Mouse (Mus musculus) cerebellum, adult 11 months (tissue): Measurements from ENCODE around the gene Zfp385b.

ENCODE experiments used
- DNase-seq: peaks from one replicate; pipeline ENCODE4 v3.0.0; 2022

The Zfp385b gene

DNA sequence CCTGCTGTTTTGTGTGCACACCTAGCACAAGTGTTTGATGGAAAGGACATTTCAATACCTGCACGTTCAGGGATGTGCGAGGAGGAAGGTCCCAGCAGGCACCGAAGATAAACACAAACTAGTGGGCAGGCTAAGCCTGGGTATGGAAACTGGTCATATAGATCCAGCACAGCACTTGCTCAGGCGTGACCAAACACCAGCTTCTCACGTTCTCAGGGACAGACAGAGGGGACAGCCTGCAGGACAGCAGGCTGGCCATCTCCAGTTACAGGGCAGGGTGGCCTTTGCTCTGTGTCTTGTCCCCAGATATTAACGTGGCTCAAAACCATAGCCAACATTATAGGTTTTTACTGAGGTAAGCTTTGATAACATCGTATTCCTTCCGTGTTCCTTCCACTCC lies 128.3 kb downstream of the Zfp385b start:
- no peak for DNase-seq

DNA sequence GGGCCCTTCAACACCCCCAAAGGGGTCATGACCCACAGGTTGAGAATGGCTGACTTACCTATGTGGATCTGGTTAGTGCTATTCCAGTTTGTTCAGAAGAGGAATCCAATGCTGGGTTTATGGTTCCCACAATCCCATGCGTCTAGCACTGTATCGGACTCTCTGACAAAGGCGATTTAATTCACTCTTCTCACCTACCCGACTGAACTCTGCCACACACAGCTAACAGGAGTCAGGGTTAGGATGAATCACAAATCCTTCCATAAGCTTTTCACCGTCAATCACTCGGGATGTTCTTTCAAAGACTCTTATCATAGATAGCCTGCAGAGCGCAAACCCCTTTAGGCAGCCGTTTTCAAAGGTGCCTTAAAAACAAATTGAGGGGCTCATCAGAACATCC lies 129.1 kb downstream of the Zfp385b start:
- no peak for DNase-seq

DNA sequence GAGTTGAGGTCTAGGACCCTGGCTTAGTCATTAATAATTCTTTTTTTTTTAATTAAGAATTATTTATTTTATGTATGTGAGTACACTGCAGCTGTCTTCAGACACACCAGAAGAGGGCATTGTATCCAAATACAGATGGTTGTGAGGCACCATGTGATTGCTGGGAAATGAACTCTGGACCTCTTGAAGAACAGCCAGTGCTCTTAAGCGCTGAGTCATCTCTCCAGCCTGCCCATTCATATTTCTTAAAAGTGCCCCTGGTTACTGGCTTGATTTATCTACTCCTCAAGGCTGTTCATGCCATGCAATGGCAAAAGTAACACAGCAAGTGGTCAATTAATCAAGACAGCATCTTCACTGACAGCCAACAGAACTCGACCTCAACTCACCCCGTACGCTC lies 130.8 kb downstream of the Zfp385b start:
- no peak for DNase-seq

DNA sequence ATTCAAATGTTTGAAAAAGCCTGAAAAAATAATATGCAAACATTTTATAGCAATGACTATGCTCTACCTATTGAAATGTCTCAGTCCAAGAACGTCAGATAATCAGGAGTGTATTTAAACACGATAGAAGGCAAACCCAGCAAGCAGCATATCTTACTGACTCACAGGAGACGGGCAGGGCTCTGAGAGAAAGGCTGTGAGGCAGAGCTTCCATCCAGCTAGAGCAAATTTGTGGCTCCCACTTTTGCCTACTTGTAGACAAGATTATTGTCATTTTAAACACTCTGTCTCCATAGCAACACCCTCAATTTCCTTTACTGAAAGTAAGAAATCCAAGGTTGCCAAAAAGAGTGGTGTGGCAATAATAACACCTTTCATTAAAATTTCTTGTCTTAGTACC lies 135.4 kb downstream of the Zfp385b start:
- no peak for DNase-seq

DNA sequence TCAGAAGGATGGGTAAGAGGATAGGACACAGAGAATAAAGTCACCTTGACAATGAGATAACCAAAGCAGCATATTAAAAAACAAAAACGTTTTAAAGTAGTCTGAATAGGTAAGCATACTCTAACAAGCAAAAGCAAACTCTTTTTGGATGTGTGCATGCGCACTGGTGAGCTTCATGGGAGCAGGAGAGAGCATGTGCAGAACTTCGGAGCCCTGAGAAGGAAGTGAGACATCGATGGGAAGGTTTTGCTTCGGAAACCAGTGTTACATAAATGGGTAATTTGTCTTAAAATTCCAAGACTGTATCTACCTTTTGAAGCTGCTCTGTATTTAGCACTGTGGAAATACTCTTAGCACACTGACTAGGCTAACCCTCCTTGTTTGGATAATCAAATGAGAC lies 137.2 kb downstream of the Zfp385b start:
- DNase-seq, result no peak

- DNase-seq, result no peak
These were observed 137.7 kb downstream of the Zfp385b start for GRCm38 (mm10) chr2:77681741-77682140.

GRCm38 (mm10) chr2:77673770-77674169 lies 145.7 kb downstream of the Zfp385b start:
- DNase-seq, result no peak

DNA sequence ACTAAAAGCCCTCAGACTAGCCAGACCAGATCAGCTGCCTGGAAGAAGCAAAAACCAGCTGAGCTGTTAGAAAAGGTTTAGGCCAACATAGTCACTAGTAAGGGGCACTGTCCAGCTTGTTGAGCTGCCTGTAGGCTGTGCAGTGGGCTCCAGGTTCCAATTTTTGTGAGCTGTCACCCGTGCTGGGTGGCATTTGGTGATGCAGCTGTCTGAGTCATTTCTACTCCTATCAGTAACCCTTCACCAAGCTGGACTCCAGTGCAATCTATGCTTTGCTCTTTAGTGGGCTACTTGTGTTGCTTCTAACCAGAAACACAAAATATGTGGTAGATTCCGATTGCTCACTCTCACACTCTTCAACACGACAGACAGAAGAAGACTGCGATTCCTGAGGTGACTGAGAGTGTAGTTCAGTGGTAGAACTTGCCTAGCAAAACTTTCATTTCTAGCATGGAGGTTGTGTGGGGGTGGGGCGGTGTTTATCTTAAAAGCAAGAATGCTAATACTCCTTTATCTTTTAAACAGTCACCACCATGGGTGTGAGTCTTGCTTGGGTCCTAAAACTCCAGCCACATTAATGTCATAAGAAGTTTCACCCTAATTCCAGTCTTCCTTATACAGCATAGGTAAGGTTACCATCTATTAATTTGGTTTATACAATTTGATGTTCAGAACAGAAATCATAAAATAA lies 147.1 kb downstream of the Zfp385b start:
- no peak for DNase-seq

DNA sequence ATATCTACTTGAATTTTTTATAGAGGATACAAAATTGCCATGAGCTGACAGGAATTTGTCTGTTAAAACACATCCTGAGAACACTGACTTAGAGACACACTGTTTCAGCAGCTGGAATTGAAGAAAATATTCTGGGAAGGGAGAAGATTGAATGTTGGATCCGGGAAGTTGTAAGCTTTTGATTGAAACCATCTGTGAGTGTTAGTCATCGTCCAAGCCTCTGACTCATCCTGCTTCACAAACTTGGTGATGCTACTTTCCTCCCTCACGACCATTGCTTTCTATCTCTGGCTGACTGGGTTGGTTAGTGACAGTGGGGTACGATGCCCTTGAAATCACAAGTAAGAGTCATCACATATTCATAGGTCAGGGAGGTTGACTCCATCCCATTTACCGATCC lies 157.3 kb downstream of the Zfp385b start:
- DNase-seq, result no peak

GRCm38 (mm10) chr2:77653686-77654085 lies 165.8 kb downstream of the Zfp385b start:
- DNase-seq, result no peak

GRCm38 (mm10) chr2:77641521-77642170 lies 177.8 kb downstream of the Zfp385b start:
- DNase-seq, result no peak

DNA sequence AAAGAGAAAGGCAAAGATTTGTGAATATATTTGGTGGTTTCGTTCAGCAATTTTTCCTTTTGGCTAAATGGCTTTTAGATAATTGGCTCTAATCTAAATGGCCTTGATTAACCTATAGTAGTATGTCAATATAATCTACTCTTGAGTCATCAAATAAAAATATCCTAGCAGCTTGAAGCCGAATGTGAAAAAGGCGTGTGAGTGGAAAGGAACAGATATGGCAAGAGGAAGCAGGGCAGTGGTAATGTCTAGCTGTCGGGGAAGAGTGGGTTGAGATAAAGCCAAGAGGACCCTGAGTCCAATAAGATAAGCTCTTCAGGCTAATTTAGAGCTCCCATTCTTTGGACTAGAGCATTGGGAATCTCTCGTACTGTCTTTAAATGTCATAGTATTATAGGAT lies 179.4 kb downstream of the Zfp385b start:
- no peak for DNase-seq

GRCm38 (mm10) chr2:77631606-77632005 lies 187.8 kb downstream of the Zfp385b start:
- no peak for DNase-seq

DNA sequence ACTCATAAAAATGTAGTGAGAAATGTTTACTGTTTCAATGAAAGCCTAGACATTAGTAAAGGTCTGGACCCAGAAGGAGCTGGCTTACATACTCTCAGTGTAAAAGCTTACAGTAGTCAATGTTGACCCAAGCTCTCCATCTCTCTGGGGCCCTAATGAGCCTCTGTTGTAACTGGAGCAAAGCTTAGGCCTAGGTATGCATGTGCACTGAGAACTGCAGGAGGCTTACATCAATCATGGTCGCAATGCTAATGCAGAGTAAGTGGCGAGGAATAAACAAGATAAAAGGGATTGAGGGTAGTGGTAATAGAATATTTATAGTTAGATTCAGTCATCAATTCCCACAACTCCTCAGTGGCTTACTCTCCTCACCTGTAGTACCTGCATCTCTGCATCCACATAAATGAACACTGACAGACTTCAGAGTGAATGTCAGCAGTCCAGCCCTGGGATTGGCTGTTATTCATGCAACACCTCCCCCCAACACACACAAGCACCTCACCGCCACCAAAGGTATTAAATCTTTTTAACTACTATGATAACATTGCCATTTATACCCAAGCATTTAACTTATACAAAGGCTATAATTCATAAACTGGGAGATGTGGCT lies 191.7 kb downstream of the Zfp385b start:
- DNase-seq, result no peak

GRCm38 (mm10) chr2:77618686-77619085 lies 200.8 kb downstream of the Zfp385b start:
- DNase-seq, result no peak

DNA sequence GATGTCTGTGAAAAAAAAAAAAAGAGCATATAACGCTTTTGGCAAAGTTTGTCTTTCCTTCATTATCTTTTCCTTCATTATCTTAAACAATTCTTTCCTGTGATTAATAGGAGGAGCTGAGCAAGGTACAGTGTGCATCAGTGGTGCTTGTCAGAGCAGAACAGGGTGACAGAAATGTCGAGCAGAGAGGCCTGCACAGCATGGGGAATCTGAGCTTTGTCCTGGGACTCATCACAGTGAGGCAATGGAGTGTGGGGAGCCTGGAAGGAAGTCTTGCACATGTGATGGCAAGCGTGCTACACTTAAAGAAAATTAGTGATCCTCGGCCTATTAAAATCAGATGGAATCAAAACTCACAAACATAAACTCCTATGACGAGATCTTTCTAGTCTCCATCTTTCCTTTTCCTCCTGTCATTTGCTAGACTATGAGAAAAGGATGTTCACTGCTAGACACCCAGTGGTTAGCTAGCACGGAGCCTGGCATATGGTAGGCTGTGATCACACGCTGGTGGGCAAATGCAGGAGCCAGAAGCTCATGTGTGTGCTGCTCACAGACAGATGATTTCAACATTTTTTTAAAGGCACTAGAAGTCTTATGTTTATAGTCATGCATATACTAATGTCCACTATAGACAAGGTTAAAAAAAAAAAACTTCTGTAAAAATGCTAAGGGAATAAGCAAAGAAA lies 209.0 kb downstream of the Zfp385b start:
- no peak for DNase-seq

- no peak for DNase-seq
These were observed 210.0 kb downstream of the Zfp385b start for GRCm38 (mm10) chr2:77609452-77609851.

DNA sequence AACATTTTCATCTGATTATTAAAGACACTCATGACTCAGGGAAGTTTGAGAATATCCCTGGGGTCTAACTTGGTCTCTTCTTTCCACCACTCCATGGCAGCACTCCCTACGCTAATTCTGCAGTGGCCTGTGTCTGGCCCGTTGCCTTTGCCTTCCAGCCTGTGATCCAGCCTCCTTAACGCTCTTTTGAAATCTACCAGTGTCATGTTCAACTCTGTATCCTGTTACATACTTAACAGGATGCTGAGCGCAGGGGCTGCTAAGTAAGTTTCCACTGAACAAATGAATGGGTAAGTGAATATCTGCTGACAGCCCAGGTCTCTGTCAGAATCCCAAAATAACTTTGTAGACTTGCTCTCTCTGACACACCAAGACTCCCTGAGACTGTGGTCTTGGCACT lies 210.8 kb downstream of the Zfp385b start:
- DNase-seq, result no peak

- no peak for DNase-seq
These were observed 226.0 kb downstream of the Zfp385b start for GRCm38 (mm10) chr2:77593461-77593860.

DNA sequence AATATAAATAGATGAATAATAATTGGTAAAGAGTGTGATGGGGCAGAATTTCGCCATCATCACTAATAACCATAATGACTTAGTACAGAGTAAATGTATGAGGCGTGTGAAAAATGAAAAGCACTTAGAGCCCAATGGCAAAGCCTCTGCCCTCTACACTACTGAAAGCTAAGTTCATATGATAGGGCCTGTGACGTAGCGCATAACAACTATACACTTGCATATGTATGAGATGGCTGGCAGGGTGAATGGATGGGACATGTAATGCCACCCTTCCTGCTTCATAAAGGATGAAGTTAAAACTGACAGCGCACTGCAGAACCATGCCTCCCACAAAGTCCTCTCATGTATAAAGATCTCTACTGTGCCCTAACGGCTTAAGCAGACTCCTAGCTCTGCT lies 226.9 kb downstream of the Zfp385b start:
- DNase-seq, result no peak

DNA sequence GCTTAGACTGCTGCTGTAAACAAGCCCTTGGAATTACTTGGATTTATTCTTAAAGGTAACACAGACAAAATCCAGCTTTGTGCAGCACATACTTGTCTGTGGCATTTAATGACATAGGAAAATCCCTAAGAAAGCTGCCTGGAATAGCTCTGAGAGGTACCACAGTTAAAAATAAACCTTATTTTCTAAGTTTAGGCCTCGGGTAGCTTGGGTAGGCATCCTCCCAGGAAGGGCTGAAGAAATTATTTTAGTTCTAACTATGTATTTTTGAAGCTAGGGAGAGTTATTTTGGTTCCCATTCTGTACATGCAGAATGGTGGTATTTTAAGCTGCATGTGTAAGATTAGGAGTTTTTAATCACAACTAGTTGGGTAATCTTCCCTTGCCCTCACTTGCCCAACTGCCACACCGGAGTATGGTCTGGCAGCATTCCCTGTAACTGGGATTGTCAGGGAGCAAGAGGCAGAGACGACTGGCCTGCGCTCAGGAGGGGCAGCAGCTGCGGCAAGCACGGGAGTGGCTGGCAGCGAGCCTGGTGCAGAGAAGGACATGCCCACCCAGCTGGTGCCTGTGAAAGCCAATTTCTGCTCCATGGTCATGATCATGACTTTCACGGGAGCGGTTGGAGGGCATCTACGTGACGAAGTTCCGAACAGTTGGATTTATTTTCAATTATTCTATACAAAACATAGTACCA lies 230.1 kb downstream of the Zfp385b start:
- peak; percentile 80 for DNase-seq

DNA sequence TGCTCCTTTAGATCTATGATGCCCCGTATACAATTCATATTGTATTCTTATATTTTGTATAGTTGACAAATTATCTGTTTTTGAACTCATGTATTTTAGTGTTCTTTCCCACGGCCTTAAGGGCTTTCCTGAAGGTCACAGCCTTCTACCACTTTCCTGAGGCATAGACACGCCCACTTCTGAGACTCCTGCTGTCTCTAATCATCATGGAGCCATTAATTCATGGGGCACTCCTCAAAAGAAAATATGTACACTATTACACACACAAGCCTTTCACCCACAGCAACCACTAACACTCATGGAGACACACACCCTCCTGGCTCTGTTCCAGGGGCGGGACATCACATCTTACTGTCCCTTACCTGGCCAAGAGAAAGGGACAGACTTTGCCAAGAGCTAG lies 232.1 kb downstream of the Zfp385b start:
- no peak for DNase-seq
